Mouse (Mus musculus): ENCODE data around the gene Grip1. TPM values are rescaled to one million over a fixed set of nuclear protein-coding genes. Genes with fewer than 3 reads are reported as not detected.
"Not testable (repeated sequence)": the region's sequence is repeated elsewhere in the genome, so short reads cannot be mapped to it uniquely, and the experiment has no call there.

Gene Grip1
- polyA plus RNA-seq, 1 experiment = 1.1 TPM

DNA sequence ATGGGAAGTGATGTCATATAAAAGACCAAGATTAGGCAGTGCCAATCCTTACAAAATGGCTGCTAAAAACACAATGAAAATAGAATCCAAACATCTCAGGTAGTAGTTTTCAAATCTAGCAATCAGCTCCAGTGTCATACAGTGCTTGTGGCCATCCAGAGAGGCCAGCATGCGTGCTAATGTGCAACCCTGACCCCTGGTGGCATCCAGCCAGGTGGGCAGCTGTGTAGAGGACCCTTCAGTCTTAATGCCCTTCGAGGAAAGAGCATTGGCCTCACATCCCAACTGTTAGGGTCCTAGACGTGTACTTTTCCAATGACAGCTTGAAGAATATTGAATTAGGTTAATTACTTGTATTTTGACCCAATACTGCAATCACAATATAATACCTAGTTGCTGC is 624.2 kb downstream of the Grip1 start:
- Histone ChIP-seq H3K27ac (ENCODE audit: insufficient read depth, low read length) (no peak overlapping the region), H3K4me1 (ENCODE audit: control insufficient read depth, insufficient read depth, low read length) (no peaks in the 10 kb centered on the region), H3K4me3 (ENCODE audit: insufficient read depth, low read length) (no peak overlapping the region)
- TF ChIP-seq CTCF (IDR thresholded peaks at IDR 0.05; ENCODE audit: borderline replicate concordance, insufficient read depth, low read length) = no peak
- TF ChIP-seq POLR2A (IDR thresholded peaks at IDR 0.05; ENCODE audit: low read depth, low read length) = no peak

DNA sequence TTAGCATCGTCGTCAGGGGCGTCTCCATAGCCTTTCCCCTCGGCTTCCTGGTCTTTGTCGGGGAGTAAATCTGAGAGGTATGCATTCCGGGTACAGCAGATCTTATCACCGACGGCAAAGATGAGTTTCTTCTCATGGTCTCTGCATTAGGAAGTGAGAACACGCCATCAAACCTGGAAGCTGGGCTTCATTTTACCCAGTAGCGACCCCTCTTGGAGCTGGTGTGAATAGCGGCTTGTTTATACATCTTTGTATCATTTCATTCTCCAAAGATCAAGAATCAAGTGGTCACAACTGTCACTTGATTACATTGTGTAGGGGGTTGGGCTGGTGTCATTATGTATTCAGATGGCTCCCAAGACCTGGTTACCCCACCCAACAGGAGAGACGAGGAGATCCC is 638.9 kb downstream of the Grip1 start:
- no peak for TF ChIP-seq CTCF (IDR thresholded peaks at IDR 0.05; ENCODE audit: borderline replicate concordance, insufficient read depth, low read length)
- TF ChIP-seq POLR2A (IDR thresholded peaks at IDR 0.05; ENCODE audit: low read depth, low read length) = no peak
- H3K27ac ChIP-seq (ENCODE audit: insufficient read depth, low read length) = no peak overlapping the region
- H3K4me3 ChIP-seq (ENCODE audit: insufficient read depth, low read length) = no peak overlapping the region
- H3K4me1 ChIP-seq (ENCODE audit: control insufficient read depth, insufficient read depth, low read length) = no peaks in the 10 kb centered on the region

DNA sequence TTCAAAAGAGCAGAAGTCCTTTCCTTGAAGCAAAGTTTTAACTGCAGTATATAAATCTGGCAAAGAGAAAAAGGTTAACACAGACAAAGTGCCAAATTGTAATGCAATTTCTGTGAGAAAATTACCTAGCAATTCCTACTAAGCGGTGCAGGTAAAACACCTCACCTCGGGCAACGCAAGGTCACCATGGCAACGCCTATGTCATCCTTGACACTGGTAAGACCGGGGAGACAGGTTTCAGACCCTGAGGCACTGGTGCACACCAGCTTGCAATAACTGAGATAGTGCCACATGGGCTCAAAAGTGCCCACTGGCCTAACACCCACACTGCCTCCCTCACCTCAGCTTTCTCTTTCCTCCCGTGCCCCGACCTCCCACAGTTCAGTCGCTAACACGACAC is 641.5 kb downstream of the Grip1 start:
- no peak overlapping the region for H3K27ac ChIP-seq (ENCODE audit: insufficient read depth, low read length)
- TF ChIP-seq POLR2A (IDR thresholded peaks at IDR 0.05; ENCODE audit: low read depth, low read length) (no peak), CTCF (IDR thresholded peaks at IDR 0.05; ENCODE audit: borderline replicate concordance, insufficient read depth, low read length) (no peak)
- H3K4me1 ChIP-seq (ENCODE audit: control insufficient read depth, insufficient read depth, low read length) = no peaks in the 10 kb centered on the region
- H3K4me3 ChIP-seq (ENCODE audit: insufficient read depth, low read length) = no peak overlapping the region

DNA sequence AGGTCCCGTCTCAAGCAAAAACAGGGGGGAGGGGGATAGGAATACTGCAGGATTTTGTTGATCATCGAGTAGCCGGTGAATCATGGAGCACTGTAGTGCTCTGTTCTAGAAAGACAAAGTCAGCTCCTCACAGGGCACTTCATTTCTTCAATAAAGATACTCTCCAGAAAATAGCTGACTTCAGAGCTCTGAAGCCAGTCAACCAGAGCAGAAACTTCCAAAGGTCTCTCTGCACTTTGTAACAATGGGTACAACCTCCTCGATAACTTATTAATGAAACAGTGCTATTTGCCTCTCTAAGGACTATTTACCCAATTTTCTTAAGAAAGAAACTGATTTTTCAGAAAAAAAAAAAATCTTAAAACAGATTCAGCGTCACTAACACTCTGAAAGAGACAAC is 642.1 kb downstream of the Grip1 start:
- Histone ChIP-seq H3K4me3 (ENCODE audit: insufficient read depth, low read length) (no peak overlapping the region), H3K27ac (ENCODE audit: insufficient read depth, low read length) (no peak overlapping the region), H3K4me1 (ENCODE audit: control insufficient read depth, insufficient read depth, low read length) (no peaks in the 10 kb centered on the region)
- TF ChIP-seq POLR2A (IDR thresholded peaks at IDR 0.05; ENCODE audit: low read depth, low read length) (no peak), CTCF (IDR thresholded peaks at IDR 0.05; ENCODE audit: borderline replicate concordance, insufficient read depth, low read length) (no peak)

DNA sequence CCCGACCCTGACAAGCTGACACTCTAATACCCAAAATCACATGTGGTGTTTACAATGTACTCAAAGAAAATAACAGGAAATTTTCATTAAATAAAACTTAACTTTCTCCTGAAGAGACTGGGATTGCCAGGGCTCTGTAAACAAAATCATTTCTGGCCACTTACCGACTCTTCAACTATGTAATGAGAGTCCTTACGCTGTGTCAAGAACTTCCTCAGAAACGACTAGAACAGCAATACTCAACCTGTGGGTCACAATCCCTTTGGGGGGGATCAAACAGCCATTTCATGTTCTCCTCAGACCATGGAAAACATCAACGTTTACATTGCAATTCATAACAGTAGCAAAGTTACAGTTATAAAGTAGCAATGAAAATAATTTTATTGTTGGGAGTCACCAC is 643.9 kb downstream of the Grip1 start:
- TF ChIP-seq CTCF (IDR thresholded peaks at IDR 0.05; ENCODE audit: borderline replicate concordance, insufficient read depth, low read length) (no peak), POLR2A (IDR thresholded peaks at IDR 0.05; ENCODE audit: low read depth, low read length) (no peak)
- no peak overlapping the region for H3K27ac ChIP-seq (ENCODE audit: insufficient read depth, low read length)
- H3K4me3 ChIP-seq (ENCODE audit: insufficient read depth, low read length) = no peak overlapping the region
- H3K4me1 ChIP-seq (ENCODE audit: control insufficient read depth, insufficient read depth, low read length) = no peaks in the 10 kb centered on the region

DNA sequence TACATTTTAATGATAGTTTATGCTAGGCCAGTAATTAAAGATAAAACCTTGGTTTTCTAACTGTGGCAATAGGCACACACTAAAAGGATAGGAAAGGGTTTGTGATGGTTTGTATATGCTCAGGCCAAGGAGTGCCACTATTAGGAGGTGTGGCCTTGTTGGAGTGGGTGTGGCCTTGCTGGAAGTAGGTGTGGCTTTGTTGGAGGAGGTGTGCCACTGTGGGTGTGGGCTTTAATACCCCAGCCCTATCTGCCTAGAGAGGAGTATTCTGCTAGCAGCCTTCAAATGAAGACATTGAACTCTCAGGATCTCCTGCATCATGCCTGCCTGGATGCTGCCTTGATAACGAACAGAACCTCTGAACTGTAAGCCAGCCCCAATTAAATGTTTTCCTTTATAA is 647.2 kb downstream of the Grip1 start:
- H3K4me3 ChIP-seq (ENCODE audit: insufficient read depth, low read length) = no peak overlapping the region
- TF ChIP-seq POLR2A (IDR thresholded peaks at IDR 0.05; ENCODE audit: low read depth, low read length) (no peak), CTCF (IDR thresholded peaks at IDR 0.05; ENCODE audit: borderline replicate concordance, insufficient read depth, low read length) (no peak)
- no peak overlapping the region for H3K27ac ChIP-seq (ENCODE audit: insufficient read depth, low read length)
- no peaks in the 10 kb centered on the region; the same call in 1 of the 2 replicates for H3K4me1 ChIP-seq (ENCODE audit: control insufficient read depth, insufficient read depth, low read length)

DNA sequence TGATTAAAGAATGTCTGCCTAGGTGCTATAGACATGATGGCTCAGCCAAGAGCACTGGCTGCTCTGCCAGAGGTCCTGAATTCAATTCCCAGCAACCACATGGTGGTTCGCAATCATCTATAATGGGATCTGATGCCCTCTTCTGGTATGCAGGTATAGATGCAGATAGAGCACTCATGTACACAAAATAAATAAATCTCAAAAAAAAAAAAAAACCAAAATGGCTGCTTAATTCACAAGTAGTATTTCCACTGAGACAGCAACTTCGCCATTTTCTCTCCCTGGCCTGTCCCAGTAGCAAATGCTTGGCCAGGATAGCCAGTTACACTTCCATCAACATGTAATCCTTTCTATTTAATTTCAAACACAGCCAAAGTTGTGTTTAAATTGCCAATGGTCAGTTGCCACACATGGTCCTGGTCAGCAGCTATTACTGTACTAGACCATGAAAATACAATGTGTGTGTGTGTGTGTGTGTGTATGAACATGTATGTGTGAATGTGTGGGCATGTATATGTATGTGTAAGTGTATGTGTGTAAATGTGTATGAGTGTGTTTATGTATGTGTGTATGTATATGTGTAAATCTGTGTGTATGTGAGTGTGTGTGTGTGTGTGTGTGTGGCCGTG is 658.2 kb downstream of the Grip1 start:
- TF ChIP-seq POLR2A (IDR thresholded peaks at IDR 0.05; ENCODE audit: low read depth, low read length) (no peak), CTCF (IDR thresholded peaks at IDR 0.05; ENCODE audit: borderline replicate concordance, insufficient read depth, low read length) (no peak)
- H3K27ac ChIP-seq (ENCODE audit: insufficient read depth, low read length) = no peak overlapping the region

DNA sequence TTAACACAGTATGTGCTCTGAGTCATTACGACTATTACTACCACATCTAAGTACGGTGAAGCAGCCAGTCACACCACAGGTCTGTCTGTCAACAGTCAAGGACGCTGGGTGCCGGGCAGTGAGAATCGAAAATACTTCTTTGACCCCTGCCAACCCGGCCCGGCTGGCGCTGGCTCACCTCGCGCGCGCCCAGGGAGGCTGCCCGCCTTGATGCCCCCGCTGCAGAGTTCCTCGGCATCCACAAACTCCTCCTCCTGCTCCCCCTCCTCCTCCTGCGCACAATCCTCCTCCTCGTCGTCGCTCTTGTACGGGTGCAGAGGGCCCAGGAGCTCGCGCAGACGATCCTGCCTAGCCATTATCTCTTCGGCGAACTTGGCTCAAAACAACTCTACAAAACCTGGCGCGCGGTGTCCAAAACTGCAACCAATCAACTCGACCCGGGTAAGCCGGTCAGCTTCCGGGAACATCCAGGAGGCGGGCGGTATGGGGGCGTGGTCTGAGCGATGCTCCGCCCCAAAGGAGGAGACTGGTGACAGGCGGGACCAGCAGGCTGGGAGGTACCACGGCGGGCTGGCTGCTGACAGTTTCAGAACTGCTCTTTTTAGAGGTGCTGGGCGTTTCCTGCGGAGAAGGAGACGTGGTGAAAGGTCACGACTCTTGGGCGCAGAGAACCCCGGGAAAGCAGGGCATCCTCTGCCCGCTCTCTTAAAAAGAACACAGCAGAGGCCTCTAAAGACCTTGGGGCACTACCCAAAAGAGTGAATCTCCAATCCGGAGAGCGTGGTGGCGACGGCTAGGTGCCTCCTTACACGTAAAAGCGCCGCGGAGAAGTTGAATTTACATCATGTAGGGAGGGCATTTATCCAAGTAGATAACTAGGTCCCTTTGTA is 659.1 kb downstream of the Grip1 start, which contains the start of gene Helb:
Gene Helb (minus strand): TSS at position 481 of the 890 bp plus-strand sequence.
- Histone ChIP-seq H3K4me3 (ENCODE audit: insufficient read depth, low read length) (peak within 1 kb of the TSS; percentile 86), H3K27ac (ENCODE audit: insufficient read depth, low read length) (peak within 1 kb of the TSS; percentile 64), H3K4me1 (ENCODE audit: control insufficient read depth, insufficient read depth, low read length) (no peaks in the 10 kb centered on the region)
- TF ChIP-seq POLR2A (IDR thresholded peaks at IDR 0.05; ENCODE audit: low read depth, low read length) = peak; percentile 63
- TF ChIP-seq CTCF (IDR thresholded peaks at IDR 0.05; ENCODE audit: borderline replicate concordance, insufficient read depth, low read length) = no peak

More for the DNA sequence above, 658.2 kb downstream of the Grip1 start:
- H3K4me3 ChIP-seq (ENCODE audit: insufficient read depth, low read length) = peak overlapping the region; percentile 86
- no peaks in the 10 kb centered on the region for H3K4me1 ChIP-seq (ENCODE audit: control insufficient read depth, insufficient read depth, low read length)

DNA sequence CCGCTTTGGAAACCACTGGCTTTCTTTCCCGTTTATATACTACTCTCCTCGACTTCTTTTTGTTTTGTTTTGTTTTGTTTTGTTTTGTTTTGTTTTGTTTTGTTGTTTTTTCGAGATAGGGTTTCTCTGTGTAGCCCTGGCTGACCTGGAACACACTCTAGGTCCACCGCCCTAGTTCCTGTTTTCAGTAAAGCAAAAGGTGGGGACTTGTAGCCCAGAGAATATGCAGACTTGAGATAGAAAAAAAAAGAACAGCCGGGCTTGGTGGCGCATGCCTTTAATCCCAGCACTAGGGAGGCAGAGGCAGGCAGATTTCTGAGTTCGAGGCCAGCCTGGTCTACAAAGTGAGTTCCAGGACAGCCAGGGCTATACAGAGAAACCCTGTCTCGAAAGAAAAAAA is 659.9 kb downstream of the Grip1 start:
- H3K27ac ChIP-seq (ENCODE audit: insufficient read depth, low read length); H3K4me1 ChIP-seq (ENCODE audit: control insufficient read depth, insufficient read depth, low read length); H3K4me3 ChIP-seq (ENCODE audit: insufficient read depth, low read length): not testable (repeated sequence)

DNA sequence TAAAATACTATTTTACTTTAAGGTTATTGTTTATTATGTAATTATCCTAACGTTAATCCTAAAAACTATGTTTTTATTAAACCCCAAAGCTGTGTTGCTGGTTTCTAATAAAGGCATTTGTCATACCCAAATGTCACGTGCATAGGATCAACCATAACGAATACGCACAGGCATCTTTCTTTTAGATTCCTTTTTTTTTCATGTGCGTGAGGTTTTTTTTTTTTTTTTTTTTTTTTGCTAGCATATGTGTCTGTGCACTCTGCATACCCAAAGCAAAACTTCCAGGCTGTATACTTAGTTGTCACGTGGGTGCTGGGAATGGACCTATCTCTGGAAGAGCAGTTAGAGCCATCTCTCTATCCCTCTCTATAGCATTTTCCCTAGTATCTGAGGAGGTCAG is 660.4 kb downstream of the Grip1 start:
- Histone ChIP-seq H3K4me3 (ENCODE audit: insufficient read depth, low read length) (no peak overlapping the region), H3K27ac (ENCODE audit: insufficient read depth, low read length) (no peak overlapping the region), H3K4me1 (ENCODE audit: control insufficient read depth, insufficient read depth, low read length) (no peaks in the 10 kb centered on the region)
- TF ChIP-seq CTCF (IDR thresholded peaks at IDR 0.05; ENCODE audit: borderline replicate concordance, insufficient read depth, low read length) (no peak), POLR2A (IDR thresholded peaks at IDR 0.05; ENCODE audit: low read depth, low read length) (no peak)
